Mouse (Mus musculus): ENCODE data around the gene Urb1. TPM values are rescaled to one million over a fixed set of nuclear protein-coding genes. Genes with fewer than 3 reads are reported as not detected.

Gene Urb1
- total and polyA plus RNA-seq, 3 experiments, result 4.6 to 17.3 (median 10.3) TPM

DNA sequence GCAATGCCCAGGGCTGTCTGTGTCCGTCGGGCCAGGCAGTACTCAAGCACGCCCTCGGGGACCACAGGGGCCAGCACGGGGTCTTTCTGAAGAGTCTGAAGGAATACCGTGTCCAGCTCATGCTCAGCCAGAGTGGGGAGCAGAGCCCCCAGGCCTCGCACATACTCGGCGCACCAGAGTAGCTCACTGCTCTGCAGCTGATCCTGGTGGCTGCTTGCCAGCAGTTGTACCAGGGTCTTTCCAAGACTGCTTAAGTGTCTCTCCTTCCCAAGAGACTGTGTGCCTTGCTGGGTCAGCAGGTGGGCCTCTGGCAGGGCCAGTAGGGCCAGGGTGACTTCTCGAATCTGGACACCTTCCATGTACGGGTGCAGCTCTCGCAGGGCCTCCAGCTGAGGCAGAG is 36.0 kb downstream of the Urb1 start:
- DNase-seq, result no peak

DNA sequence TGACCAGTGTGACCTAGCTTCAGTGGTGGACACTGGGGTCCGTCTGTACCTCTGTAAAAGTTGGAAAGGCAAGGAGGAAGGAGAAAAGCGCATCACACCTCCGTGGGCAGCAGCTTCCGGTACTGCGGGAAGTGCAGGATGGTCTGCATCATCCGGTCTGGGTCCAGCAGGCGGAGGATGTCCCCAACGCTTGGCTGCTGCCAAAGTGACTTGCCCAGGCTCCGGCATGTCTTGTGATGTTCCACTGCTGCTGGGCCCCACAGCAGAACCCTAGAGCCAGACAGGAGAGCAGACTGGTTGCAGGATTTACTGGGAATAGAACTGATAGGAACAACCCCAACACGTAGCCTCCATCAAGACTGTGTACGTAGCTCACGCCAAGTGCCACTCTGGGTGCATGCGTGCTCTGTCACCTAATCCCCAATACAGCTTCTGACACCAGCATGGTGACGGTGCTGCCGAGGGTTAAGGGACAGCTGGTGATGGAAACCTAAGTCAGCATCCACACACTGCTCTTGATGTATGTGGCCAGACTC is 43.2 kb downstream of the Urb1 start:
- DNase-seq, result no peak

DNA sequence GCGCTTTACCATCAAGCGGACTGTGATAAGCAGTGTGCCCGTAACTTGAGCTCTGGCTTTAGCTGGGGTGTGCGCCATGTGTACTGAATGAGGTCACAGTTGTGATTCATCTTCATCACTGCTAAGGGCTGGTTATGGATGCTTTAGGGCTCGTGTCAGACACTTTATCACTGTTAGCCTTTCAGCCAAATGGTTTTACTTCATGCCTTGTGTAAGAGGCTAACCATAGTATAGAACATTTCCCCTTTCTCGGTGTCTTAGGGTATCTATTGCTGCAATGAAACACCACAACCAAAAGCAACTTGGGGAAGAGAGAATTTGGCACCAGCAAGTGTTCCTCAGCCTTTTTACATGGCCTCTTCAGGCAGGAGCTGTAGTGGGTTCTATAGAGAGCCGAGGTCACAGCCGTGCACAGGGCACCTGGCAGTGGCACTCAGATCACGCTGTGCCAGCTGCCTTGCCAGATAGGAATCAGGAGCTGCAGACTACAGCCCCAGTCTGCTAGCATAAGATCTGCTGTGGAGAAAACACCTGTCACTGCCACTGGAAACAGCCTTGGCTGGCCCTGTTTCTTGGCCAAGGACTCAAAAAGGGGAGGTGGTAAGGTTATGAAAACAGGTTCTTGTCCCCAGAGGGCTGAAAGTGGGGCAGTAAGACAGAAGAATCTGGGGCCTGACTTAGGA is 44.9 kb downstream of the Urb1 start:
- DNase-seq, result peak; percentile 77

DNA sequence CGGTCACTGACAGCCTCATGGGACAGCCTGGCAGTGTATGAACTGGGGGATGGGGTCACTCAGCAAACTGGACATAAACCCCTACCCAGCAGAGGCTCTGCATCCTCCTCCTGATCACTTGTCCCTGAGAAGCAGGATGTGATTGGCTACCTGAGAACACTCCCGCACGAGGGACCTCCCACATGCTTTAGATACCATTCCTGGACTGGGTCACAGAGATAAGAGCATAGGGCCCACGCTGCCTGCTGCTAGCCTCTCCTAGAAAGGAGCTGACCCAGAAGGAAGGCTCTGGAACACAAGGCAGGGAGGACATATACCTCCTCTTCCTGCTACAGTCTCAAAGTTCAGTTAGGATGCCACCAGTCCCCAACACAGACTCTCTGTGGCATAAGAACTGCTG is 49.7 kb downstream of the Urb1 start:
- no peak for DNase-seq

DNA sequence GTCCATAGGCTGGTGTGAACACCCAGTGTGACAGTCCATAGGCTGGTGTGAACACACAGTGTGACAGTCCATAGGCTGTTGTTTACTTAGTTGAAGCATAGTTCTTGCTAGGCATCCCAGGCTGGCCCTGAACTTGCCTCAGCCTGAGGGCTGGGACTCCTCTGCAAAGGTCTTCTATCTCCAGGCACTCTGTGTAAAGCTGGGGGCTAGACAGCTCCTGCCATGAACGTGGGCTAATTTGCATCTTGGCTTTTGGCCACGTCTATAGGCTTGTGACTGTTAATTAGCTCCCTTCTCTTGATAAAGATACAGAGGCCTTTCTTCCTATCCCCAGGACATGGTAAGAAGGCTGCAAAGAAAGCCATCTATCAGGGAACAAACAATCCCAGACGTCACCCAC is 50.9 kb downstream of the Urb1 start:
- DNase-seq, result no peak

DNA sequence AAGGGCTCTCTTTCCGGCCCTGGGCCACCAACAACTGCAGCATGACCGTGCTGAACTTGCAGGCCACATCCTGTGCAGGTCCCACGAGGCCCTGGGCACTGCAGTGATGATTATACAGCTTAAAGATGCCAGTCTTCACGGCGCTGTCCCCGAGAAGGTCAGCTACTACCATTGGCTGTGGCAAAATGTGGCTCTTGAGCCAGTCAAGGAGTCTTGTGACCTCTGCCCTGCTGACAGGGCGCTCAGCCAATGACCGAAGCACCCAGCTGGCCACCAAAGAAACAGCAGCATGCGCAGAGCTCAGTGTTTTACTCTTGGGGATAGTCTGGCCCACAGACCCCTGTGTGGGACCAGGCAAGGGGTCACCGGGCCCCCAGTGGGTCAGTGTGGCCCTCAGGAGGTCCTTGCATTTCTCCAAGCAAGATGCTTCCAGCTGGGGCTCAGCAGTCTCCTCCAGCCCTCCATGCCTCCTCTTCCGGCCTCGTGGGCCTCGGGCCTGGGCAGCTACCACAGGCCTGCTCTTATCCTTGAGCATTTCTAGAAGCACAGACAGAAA is 56.7 kb downstream of the Urb1 start:
- DNase-seq, result no peak

DNA sequence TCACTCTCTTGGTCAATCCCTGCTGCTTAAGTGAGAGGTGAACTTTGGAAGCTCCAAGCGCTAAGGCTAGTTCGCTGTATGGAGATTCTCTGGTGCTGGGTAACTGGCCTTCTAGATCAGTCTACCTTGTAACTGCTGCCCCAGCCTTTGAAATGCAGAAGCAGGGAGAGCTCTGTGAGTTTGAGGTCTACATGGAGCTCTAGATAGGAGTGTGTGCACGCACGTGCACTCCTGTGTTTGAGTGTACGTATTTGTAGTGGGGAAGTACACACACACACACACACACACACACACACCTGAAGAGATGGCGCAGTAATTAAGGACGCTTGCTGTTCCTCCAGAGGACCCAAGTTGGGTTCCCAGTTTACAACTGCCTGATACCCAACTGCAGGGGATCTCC is 62.0 kb downstream of the Urb1 start:
- DNase-seq, result no peak

DNA sequence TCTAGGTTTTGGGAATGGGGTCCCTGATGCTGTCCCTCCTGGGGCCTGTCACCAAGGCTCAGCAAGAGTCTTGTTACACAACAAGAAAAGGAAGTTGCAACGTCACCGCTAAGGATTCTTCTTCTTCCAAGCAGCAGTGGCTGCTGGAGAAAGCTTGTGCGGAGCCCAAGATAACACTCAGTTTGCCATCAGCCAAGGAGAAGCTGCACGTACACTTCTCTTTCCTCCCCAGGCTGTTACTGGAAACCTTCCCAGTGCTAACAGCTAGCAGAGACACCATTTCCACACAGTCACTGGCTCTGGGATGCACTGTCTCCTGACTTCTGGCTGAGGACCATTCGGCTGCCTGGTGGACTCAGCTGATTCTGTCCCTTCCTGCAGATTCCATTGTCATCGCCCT is 63.1 kb downstream of the Urb1 start:
- no peak for DNase-seq

DNA sequence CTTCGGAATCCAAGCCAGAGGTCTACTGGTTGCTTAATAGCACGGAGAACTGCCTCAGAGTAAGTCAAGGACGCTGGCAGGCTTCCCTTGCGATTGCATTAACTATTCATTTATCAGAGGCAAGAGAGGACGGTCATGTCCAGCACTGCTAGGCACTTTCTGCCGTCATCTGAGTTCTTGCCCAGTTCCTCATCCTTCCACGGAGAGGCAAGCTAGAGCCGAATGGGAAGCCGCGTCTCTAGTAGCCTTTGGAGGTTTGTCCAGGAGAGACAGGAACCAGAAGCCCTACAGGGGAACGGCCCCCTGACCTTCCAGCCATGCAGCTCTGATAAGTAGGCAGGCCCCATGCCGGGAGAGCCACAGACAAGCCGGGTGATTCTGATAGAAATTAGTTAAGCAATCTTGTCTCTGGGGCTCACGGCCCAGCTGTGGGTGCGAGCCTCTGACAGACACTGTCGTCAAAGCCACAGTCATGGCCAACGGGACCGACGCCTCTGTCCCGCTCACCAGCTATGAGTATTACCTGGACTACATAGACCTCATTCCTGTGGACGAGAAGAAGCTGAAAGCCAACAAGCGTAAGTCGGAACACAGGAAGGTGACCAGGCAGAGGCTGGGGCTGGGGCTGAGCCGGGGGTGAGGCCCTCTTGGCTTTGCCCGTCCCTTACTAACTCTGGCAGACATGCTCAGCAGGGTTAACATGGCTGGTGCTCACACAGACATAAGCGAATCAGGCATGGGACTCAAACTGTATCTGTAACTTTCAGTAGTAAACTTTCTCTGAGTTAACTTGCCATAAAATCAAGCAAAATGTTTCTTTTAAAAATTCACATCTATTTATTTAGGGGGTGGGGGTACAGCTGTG is 71.9 kb downstream of the Urb1 start, which contains the start of gene Mrap:
Gene Mrap (plus strand): TSS at position 116 of the 865 bp plus-strand sequence.
- peak; percentile 96 for DNase-seq

DNA sequence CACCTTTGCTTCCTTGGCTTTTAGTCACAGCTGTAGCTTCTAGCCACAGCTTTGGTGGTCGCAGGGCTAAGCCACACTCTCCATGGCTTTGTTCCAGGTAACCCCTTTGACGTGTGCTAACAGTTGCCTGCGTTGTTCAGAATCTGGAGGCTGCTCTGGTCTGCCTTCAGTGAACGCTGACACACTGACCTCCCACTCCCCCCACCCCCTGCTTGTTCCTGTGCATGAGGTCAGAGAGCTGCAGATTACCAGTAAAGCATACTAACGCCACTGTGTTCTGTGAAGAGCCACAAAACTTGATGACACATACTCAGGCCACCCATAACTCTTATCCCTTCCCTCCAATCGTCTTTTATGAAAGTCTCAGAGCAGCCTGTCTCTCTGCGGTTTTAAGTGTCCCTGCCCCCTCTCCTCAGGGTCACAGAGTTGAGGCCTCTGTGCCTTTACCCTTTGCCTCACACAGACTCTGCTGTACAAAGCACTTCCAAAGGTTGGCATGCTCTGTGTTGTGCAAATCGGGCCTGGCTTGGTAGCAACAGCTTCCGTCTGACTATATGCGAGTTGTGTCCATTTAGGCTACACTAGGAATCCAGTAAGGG is 73.4 kb downstream of the Urb1 start:
- DNase-seq, result peak; percentile 91

DNA sequence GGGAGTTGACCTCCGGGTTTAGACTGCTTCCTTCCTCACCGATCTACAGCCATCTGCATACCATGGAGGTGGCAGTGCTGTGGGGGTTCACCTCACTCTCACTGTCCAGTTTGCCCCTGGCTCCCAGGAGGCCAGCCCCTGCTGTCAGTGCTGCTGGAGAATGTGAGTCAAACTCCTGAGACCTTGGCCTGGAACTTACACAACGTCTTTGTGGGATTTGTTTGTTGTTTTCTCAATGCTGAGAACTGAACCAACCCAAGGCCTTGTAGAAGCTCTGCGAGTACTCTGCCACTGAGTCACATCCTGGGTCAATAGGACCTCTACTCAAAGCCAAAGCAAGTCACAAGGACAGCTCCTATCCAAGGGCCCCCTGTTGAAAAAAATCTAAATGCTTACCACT is 74.6 kb downstream of the Urb1 start:
- peak; percentile 90 for DNase-seq

DNA sequence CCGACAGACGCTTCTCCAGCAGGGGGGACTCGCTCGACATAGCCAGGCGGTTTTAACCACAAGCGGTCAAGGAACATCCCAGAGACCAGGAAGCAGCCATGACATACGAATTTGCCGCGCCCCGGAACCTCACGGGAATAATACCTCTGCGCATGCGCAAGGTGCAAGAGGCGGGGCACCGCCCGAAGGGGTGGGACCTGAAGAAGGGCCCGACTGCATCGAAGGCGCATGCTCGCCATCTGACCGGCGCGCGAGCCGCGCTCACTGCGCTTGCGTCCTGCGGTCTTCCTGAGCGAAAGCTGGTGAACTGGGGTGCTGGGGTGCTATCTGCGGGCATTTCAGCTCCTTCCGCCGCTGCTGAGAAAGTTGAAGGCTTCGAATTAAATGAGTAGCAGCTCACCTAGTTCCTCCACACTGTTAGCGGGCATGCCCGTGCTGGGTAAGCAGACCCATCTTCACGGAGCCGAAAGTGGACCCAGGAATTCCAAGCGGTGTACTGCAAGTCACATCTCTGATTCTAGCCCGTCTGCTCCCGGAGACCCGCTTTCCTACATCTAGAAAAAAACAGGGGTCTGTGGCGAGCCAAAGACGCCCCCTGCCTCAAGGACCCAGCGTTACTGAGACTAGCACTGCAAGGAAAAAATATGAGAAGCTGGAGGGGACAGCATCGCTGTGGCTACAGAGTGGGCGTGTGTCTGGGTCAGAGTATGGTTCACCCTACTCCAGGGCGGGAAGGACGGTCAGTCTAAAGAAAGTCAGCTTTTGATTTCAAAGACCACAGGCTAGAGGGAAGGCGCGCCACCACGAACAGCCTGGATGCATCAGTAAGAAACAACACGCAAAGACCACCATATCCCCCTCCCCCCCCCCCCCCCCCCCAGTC is 82.7 kb downstream of the Urb1 start, which contains the start of gene Mis18a:
Gene Mis18a (minus strand): TSS at position 172 of the 883 bp plus-strand sequence.
- peak; percentile 97 for DNase-seq

DNA sequence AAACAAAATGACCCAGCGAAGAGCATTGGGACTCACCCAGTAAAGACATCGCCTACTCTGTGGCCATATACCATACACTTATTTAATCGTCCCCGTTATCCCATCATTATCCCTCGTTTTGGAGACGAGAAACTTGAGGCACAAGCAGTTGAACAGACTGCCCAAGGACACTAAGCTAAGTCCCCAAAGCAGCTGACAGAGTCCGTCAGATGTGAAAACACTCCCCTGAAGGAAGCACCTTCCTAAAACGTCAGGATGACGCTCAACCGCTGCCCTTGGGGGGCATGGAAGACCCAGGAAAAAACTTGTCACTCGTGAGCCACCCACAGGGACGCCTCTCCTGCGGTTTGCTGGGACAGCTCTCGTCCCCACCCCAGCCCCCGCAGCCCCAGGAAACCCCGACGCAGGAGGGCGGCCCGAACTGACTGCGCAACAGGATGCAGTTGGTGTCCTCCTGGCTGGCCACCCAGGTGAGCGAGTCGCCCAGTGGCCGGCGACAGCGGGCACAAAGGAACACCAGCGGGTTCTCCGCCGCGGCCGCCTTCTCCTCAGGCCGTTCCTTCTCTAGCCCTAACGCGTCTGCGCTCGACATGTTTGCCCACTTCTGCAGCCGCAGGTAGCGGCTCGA is 83.5 kb downstream of the Urb1 start:
- no peak for DNase-seq

DNA sequence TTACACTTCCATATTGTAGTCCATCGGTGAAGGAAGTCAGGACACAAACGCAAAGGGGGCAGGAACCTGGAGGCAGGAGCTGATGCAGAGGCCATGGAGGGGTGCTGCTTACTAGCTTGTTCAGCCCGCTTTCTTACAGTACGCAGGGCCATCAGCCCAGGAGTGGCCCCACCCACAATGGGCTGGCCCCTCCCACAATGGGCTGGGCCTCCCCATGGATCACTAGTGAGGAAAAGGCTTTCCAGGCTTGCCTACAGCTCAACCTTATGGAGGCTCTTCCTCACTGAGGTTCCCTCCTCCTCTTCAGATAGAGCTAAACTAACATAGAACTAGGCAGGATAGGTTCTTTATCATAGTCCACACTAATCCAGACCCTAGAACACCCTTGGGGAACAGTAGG is 86.2 kb downstream of the Urb1 start:
- DNase-seq, result no peak

DNA sequence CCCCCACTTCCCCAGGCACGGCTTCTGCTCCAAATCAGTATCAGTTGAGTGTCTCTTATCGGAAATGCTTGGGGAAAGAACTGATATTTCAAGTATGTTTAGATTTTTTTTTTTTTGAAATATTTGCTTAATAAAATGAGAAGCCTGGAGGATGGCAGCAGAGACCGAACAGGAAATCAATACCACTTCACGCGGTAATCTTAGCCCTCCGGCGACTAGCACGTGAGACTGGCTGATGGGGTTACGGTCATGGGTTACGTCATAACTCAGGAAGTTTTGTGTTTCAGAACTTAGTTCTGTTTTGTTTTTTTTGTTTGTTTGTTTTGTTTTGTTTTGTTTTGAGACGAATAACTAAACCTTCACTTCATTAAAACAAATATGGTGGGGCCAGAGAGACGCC is 99.9 kb downstream of the Urb1 start:
- no peak for DNase-seq

DNA sequence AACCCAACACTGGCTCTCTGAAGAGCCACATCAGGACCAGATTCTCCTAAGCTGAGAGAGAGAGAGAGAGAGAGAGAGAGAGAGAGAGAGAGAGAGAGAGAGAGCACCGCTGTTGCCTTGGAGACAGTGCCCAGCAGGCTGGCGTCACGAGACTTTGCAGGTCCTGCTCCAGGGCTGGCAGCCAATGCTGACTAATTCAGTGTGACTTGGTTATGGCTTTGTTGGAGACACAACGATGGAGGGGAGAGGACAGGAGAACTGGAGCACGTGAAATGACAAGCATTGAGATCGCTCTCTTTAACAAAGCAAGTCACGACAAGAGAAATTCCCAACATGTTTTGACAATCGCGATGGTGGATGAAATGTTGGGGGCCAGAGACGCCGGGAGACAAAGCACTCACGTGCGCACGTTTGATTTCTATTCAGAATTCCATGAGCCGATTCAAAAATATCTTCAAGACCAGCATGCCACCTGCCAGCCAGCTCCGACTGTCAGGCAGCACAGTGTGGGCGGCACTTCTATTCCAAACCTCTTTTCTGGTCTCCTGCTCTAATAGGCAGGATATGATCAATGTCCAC is 100.4 kb downstream of the Urb1 start:
- peak; percentile 86 for DNase-seq

DNA sequence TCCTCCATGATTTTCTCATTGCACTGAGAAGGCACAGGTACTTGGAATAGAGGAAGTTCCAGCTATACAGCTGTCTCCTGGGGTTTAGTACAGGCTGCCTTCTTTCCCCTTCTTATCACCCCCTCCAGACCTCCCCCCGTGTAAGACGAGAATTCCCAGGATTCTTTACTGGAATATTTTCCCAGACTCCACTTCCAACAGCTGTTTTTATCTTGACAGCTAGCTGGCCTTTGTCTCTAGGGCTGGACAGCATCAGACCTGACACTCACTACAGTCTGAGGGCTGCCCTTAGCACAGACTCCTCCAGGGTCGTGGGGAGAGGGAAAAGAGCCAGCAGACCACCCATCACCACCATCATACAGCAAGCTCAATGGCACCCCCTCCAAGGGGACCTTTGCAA is 103.9 kb downstream of the Urb1 start:
- no peak for DNase-seq

DNA sequence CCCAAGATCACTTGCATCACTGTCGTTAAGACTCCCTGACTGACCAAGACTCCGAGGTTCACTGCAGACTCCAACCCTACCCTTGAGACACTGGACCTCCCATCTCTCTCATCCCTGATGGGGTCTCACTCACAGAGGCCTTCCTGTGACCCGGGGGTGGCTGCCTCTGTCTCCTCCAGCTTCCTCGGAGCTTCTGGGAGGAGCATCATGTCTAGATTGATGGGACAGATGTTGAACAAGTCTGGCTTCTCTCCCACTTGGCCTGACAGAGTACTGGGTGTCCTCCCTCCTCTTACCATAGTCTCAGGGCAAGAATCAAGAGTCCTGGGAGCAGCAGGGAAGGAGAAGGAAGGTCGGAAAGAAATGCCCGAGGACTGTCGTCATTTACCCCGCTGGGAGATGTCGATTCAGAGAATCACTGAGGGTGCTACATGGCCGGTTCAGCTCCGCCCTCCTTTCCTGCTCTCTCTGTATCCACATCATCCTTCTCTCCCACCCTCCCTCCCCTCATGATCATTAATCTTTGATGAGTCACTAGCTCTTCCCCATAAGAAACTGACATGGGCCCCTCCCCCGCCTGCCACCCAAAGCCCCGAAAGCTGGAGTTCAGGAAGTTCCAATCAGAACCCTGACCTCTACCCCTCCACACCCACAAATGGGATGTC is 105.9 kb downstream of the Urb1 start:
- DNase-seq, result peak; percentile 17

DNA sequence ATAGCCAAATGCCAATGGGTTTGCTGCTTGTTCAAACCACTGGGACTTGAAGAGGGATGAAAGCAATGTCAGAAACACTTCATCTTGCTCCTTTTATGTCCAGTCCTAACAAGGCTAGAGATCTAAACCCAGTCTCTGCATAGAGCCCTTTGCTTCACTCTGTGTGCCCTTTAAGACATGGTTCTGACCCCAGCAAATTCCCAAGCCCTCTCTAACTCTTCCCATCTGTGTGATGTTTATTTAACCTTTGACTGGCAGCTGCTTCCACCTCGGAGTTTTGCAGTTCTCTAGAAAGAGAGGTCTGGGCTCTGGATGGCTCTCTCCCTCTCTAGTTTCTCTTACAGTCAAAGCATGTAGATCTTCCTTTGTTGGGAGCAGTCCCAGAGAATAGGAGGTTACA is 106.6 kb downstream of the Urb1 start:
- DNase-seq, result no peak

DNA sequence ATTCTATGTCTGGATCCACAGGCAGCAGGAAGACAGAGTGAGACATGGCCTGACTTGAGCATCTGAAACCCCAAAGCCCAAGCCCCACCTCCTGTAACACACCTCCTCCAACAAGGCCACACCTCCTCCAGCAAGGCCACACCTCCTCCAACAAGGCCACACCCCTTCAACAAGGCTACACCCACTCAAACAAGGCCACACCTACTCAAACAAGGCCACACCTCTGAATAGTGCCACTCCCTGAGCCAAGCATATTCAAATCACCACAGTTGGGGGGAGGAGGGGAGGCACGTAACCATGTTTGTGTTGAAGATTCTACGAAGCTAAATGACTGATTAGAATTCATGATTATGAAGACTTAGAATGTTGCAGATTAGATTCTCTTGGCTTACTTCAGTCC is 108.7 kb downstream of the Urb1 start:
- DNase-seq, result no peak
